Mouse (Mus musculus) forebrain, embryonic 14.5 days (tissue): ENCODE measurements at regions not wholly inside any gene's neighbourhood (a gene's known extent, or its start where the extent isn't known, plus 50 kb on each side); places are given as distances from the start of the nearest gene placed in this dataset.
A peak's percentile ranks its signal among the peaks of the same experiment; 100 is the strongest.

Source experiments
- ATAC-seq: fragments of 200-750 bp; cut with Nextera tagmentation; 2 replicates; pipeline ENCODE4 v1.8.0; 2017; ENCODE audit warnings: mild to moderate bottlenecking, moderate library complexity
- DNase-seq: peaks from one replicate; pipeline ENCODE4 v3.0.0-alpha.2; 2015; ENCODE audit warnings: low spot score
- H3K27ac ChIP-seq: fragments of 300-500 bp; sonication (generic); 2 replicates; pipeline ENCODE4 v1.5.1; 2014; ENCODE audit warnings: low read depth, mild to moderate bottlenecking, control low read depth, low read length, moderate library complexity
- H3K27me3 ChIP-seq: fragments of 300-500 bp; sonication (generic); replicated peaks from 2 replicates; pipeline ENCODE4 v1.6.1; 2014; ENCODE audit warnings: low read length, control low read depth, mixed read lengths; ENCODE audit not compliant: control insufficient read depth, insufficient read depth
- H3K36me3 ChIP-seq: fragments of 300-500 bp; sonication (generic); 2 replicates; pipeline ENCODE4 v1.6.1; 2014; ENCODE audit warnings: low read length, control low read depth; ENCODE audit not compliant: control insufficient read depth, insufficient read depth
- H3K4me1 ChIP-seq: fragments of 300-500 bp; sonication (generic); 2 replicates; pipeline ENCODE4 v1.6.1; 2014; ENCODE audit warnings: antibody characterized with exemption, low read length, control low read depth; ENCODE audit not compliant: control insufficient read depth, insufficient read depth
- H3K4me2 ChIP-seq: fragments of 300-500 bp; sonication (generic); 2 replicates; pipeline ENCODE4 v1.6.1; 2014; ENCODE audit warnings: mild to moderate bottlenecking, control low read depth, low read length
- H3K4me3 ChIP-seq: fragments of 300-500 bp; sonication (generic); 2 replicates; pipeline ENCODE4 v1.5.1; 2014; ENCODE audit warnings: low read depth, low read length, control low read depth
- H3K9ac ChIP-seq: fragments of 300-500 bp; sonication (generic); 2 replicates; pipeline ENCODE4 v1.6.1; 2014; ENCODE audit warnings: mild to moderate bottlenecking, low read length, control low read depth, moderate library complexity
- H3K9me3 ChIP-seq: fragments of 300-500 bp; sonication (generic); replicated peaks from 2 replicates; pipeline ENCODE4 v1.6.1; 2016; ENCODE audit warnings: low read length, control low read depth, mixed read lengths; ENCODE audit not compliant: control insufficient read depth
- WGBS: fragments of 180-500 bp; shearing (Covaris S2); extraction: QIAGEN DNeasy Blood & Tissue Kit; methylation state at CpG from one replicate; pipeline ENCODE4 v1.1.7; 2014; 5-methylcytosine and 5-hydroxymethylcytosine counted together

DNA sequence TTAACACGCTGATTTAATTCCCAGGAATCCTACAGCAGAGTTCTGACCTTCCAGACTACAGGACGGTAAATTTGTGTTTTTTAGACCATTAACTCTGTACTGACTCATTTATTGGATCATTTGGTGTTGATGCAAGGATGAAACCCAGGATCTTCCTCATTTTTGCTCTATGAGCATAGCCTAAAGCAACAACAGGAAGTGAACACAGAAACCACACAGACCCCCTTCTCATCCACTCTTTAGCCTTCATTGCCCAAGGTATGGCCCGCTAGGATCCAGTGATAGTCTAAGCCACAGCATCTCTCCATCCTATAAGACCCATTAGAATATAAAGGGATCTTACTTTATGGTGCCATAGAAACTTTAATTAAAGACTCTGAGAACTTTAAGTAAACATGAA, 56.5 kb upstream of the Grin2b start:
- ATAC-seq = no peak
- H3K4me2 ChIP-seq = no peak overlapping the region
- no peak overlapping the region for H3K27ac ChIP-seq
- H3K9me3 ChIP-seq = no peaks in the 10 kb centered on the region
- no peak overlapping the region for H3K4me3 ChIP-seq
- H3K27me3 ChIP-seq = no peaks in the 10 kb centered on the region
- H3K9ac ChIP-seq = no peak overlapping the region
- 78% methylated on average over 3 of the region's 3 CpGs for WGBS
- no peaks in the 10 kb centered on the region for H3K4me1 ChIP-seq
- H3K36me3 ChIP-seq = no peaks in the 10 kb centered on the region
- no peak for DNase-seq

DNA sequence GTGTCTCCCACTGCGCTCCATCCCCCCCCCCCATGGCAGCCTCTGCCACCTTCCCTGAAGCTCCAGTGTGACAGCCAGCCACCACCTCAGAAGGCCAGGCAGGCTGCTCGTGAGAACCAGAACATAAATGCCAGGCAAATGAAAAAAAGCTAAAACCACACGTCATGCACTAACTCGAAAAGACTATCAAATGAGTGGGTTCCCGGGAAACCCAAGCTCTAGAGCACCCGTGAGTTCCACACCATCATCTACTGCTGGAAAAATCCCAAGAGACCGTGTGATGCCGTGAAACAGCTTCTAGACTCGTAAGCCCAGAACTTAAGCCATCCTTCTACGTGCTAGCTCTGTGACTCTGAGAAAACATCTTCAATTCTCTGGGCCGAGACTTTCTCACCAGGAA, 62.2 kb upstream of the Grin2b start:
- no peak for DNase-seq
- H3K27ac ChIP-seq = no peak overlapping the region
- no peak overlapping the region for H3K9ac ChIP-seq
- H3K4me2 ChIP-seq = no peak overlapping the region
- 92% methylated on average over 11 of the region's 11 CpGs for WGBS
- no peak overlapping the region for H3K4me3 ChIP-seq
- no peaks in the 10 kb centered on the region for H3K4me1 ChIP-seq
- no peak for ATAC-seq
- H3K27me3 ChIP-seq = no peaks in the 10 kb centered on the region
- H3K9me3 ChIP-seq = no peaks in the 10 kb centered on the region
- no peaks in the 10 kb centered on the region for H3K36me3 ChIP-seq

DNA sequence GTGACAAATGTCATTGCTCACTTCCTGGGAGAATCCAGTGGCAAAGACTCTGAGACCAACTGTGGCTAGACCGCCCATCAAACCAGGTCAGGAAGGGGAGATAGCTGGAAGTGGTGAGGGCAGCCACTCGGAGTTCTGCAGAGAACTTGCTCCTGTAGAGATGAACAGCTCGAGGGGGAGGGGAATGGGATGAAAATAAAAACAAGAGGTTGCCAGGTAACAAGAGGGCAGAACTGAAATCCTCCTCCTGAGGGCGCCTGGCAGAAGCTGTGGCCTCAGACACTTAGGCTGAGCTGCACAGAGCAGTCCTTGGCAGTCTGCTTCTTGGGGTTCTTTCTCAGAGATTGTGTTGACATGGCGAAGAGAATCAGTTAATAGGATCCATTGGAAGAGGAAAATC, 65.7 kb upstream of the Grin2b start:
- Histone ChIP-seq H3K4me2 (no peak overlapping the region), H3K27me3 (no peaks in the 10 kb centered on the region), H3K36me3 (no peaks in the 10 kb centered on the region), H3K4me3 (no peak overlapping the region), H3K27ac (no peak overlapping the region), H3K4me1 (no peaks in the 10 kb centered on the region), H3K9me3 (no peaks in the 10 kb centered on the region), H3K9ac (no peak overlapping the region)
- ATAC-seq (no peak), DNase-seq (no peak)
- WGBS = 36% methylated on average over 5 of the region's 5 CpGs

DNA sequence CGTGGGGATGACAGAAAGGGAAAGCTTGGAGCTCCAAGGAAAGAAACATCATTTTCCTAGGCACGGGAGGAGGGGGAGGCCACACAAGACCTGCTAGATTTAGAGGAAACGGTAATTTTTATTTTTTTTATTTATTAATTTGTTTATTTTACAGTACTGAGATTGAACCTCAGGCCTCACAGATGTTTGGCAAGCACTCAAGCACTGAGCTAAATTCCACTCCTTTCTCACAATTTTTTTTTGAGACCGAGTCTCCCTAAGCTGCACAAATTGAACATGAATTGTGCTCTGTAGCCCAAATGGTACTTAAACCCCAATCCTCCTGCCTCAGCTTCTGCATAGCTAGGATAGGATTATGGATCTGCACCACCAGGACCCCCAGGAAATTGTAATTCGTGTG, 66.1 kb upstream of the Grin2b start:
- Histone ChIP-seq H3K36me3 (no peaks in the 10 kb centered on the region), H3K4me3 (no peak overlapping the region), H3K27ac (no peak overlapping the region), H3K4me2 (no peak overlapping the region), H3K27me3 (no peaks in the 10 kb centered on the region), H3K9ac (no peak overlapping the region), H3K9me3 (no peaks in the 10 kb centered on the region), H3K4me1 (no peaks in the 10 kb centered on the region)
- DNase-seq = no peak
- 67% methylated on average over 5 of the region's 5 CpGs for WGBS
- no peak for ATAC-seq

DNA sequence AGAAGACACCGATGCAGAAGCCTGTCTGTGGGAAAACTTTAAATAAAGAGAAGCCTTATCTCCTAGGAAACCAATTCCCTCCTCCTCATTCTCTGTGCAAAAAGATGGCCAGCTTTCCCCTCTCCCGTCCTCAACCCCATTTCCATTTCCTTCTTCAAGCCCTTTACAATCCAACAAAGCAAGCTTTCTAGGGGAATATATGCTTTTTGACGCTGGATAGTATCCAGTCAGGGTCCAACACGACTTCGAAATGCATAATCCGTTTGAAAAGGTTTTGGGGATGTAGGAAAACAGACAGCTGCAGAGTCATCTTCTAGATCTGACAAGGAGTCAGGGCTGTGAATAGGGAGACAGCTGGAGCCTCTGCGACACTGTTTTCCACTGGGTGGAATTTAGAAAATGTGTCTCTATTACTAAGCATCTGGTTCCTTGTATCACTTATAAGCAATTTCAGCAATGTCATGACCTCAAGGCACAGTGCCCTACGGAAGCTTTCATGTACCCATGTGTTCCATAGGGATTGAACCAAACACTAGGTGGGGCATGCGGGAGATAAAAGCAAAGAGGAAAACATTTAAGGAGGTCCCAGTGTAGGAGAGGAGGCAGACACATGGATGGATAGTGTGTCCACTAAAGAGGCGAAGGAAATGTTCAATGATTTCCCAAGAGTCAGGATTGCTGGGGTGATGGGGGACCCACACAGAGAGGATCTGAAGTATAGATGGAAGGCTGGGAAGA, 68.4 kb upstream of the Grin2b start:
- Histone ChIP-seq H3K36me3 (no peaks in the 10 kb centered on the region), H3K4me2 (no peak overlapping the region), H3K9ac (no peak overlapping the region), H3K4me3 (no peak overlapping the region), H3K27me3 (no peaks in the 10 kb centered on the region), H3K4me1 (no peaks in the 10 kb centered on the region), H3K27ac (no peak overlapping the region), H3K9me3 (no peaks in the 10 kb centered on the region)
- 62% methylated on average over 10 of the region's 10 CpGs for WGBS
- no peak for ATAC-seq
- peak; percentile 19 for DNase-seq

DNA sequence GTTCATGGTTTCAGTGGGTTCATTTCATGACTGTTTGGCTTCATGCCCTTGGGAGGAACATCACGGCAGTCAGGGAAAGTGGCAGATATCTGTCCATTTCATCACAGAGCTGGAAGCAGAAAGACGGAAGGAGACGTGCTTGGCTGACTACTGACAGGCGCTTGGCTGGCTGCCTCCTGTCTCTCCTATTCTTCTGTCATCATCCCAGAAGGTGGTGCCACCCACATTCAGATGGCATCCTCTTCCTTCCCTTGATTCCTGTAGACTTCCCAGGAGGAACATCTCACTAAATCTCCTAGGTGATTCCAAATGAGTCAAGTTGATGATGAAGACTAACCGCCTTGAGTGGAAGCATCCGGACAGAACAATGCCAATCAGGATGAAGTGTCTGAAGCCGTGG, 71.6 kb upstream of the Grin2b start:
- 87% methylated on average over 7 of the region's 7 CpGs for WGBS
- ATAC-seq (no peak), DNase-seq (no peak)
- H3K9me3 ChIP-seq = no peaks in the 10 kb centered on the region
- H3K4me1 ChIP-seq = no peaks in the 10 kb centered on the region
- H3K27me3 ChIP-seq = no peaks in the 10 kb centered on the region
- H3K4me2 ChIP-seq = no peak overlapping the region
- no peak overlapping the region for H3K9ac ChIP-seq
- no peaks in the 10 kb centered on the region for H3K36me3 ChIP-seq
- H3K27ac ChIP-seq = no peak overlapping the region
- H3K4me3 ChIP-seq = no peak overlapping the region

DNA sequence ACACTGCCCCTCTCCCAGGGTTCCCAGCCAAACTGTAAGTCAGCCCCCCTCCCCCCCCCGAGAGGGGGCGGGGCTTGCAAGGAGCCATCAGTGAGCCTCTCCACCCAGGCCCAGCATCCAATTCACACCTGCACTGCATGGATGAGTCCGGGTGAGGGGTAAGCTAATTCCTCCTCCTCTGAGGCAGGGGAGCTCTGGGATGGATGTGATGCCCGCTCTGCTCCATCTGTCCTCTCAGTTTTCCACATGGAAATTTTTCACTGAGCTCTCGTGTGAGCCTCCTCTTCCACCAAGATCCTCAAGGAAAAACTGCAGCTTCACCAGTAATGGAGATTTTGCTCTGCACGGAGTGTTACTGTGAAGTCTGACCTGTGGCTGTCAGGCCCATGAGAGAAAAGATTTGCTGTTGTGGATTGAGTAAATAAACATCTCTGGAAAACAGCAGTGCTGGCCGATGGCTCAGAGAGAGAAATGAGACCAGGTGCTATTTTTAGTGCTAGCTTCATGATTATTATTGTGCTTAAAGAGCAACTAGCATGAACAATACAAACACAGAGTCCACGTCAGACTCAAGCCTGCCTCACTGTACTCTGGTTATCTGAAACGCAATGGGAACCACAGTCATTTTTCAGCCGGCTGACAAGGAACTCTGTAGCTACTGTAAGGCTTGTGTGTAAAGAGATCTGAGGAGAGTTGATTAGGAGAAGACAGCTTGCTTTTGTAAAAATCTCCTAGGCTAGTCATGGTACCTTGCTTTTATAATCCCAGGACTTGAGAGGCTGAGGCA, 71.4 kb upstream of the Gm8994 start:
- Histone ChIP-seq H3K9me3 (no peaks in the 10 kb centered on the region), H3K36me3 (no peaks in the 10 kb centered on the region), H3K4me1 (no peaks in the 10 kb centered on the region), H3K4me3 (no peak overlapping the region), H3K9ac (no peak overlapping the region), H3K4me2 (no peak overlapping the region), H3K27me3 (no peaks in the 10 kb centered on the region), H3K27ac (0 out of 2 replicates have a peak overlapping the region, but pooled peaks have one; percentile 4)
- DNase-seq = no peak
- no peak for ATAC-seq
- WGBS = 61% methylated on average over 10 of the region's 10 CpGs

DNA sequence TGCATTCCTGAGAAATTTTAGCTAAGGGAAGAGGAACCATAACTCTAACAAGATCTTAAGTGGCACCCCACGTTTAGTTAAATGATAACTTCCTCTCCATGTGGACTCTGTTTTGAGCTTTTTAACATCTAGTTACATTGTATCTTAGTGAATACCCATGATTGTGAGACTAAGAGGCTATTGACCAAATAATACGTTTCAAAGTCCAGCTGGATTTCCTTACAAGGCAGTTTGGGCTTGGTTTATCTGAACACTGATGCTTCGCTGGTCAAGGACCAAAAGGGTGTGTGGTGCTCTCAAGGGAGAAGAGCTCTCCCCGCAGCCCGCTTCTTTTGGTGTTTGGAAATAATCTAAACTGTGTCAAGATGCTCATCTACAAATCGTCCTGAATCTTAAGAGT, 51.6 kb upstream of the Gm8994 start:
- Histone ChIP-seq H3K4me2 (no peak overlapping the region), H3K27ac (no peak overlapping the region)
- 85% methylated on average over 6 of the region's 6 CpGs for WGBS

DNA sequence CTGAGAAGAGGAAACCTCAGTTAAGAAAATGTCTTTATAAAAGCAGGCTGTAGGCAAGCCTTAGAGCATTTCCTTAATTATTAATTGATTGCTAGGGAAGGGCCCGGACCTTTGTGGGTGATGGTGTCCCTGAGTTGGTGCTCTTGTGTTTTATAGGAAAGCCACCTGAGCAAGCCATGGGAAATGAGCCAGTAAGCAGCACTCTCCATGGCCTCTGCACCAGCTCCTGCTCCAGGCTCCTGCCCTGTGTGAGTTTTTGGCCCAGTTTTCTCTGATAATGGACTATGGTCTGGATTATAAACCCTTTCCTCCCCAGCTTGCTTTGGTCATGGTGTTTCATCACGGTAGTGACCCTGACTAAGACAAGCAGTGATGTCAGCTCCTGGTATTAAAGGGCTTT, 50.6 kb upstream of the Gm8994 start:
- no peak overlapping the region for H3K27ac ChIP-seq
- no peak overlapping the region for H3K9ac ChIP-seq
- H3K27me3 ChIP-seq = no peaks in the 10 kb centered on the region
- ATAC-seq (no peak), DNase-seq (no peak)
- H3K4me3 ChIP-seq = no peak overlapping the region
- WGBS = 90% methylated on average over 2 of the region's 2 CpGs
- H3K36me3 ChIP-seq = no peaks in the 10 kb centered on the region
- H3K4me2 ChIP-seq = no peak overlapping the region
- no peaks in the 10 kb centered on the region for H3K9me3 ChIP-seq
- no peaks in the 10 kb centered on the region for H3K4me1 ChIP-seq

More for the DNA sequence above, 51.6 kb upstream of the Gm8994 start:
- ATAC-seq = no peak
- DNase-seq = no peak
- H3K4me3 ChIP-seq = no peak overlapping the region
- no peaks in the 10 kb centered on the region for H3K9me3 ChIP-seq
- no peaks in the 10 kb centered on the region for H3K4me1 ChIP-seq
- H3K36me3 ChIP-seq = no peaks in the 10 kb centered on the region
- no peak overlapping the region for H3K9ac ChIP-seq
- H3K27me3 ChIP-seq = no peaks in the 10 kb centered on the region
